Mouse (Mus musculus): Measurements from ENCODE around the gene Fgd3. TPM values are rescaled to one million over a fixed set of nuclear protein-coding genes. Genes with fewer than 3 reads are reported as not detected.
A peak's percentile ranks its signal among the peaks of the same experiment; 100 is the strongest.

The Fgd3 gene
- polyA plus RNA-seq, 1 experiment = 22.0 TPM

DNA sequence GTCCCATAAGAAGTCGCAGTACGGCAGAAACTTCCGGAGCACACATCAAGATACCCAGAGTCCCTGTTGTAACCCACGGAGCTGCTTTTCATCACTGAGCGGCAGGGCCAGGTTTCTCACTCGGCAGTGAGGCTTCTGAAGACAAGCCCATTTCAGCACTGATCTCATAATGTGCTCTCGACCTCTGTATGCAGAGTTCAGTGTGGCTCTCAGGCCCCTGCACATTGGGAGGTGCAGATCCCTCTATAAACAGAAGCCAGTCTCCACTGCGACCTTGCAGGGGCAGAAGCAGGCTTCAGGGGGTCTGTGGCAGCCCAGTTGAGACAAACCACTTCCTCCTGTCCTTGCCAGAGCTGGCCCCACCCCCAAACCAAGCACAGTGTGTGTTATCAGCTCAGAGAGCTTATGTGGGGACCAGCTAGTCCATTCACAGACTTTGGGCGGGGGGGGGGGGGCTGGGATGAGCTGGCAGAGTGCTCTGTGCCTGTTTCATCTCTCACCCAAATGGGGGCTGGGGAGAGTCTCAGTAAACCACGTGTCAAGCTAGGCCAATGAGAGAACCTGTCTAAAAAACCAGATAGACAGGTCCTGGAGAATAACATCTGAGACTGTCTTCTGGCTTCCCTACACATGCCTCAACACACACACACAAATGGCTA lies 12.7 kb downstream of the Fgd3 start:
- Histone ChIP-seq H3K36me3 (ENCODE audit: control insufficient read depth, insufficient read depth, low read length) (no peaks in the 10 kb centered on the region), H3K4me1 (ENCODE audit: control insufficient read depth, insufficient read depth, insufficient read length) (peaks cover 13% of the 10 kb centered on the region; the same call in 1 of the 2 replicates), H3K27ac (ENCODE audit: insufficient read depth, low read length) (peak overlapping the region; percentile 95), H3K4me3 (ENCODE audit: extremely low read depth, insufficient read depth, insufficient read length) (peak overlapping the region; percentile 76), H3K27me3 (ENCODE audit: control insufficient read depth, insufficient read depth, low read length) (no peaks in the 10 kb centered on the region)
- DNase-seq (ENCODE audit: low read depth in 1 of 2, low spot score in 2 of 2) = peak; percentile 51 to 81
- WGBS = 1% methylated on average over 10 of the region's 10 CpGs
- TF ChIP-seq POLR2A (IDR thresholded peaks at IDR 0.05; ENCODE audit: low read depth, low read length) (no peak), CTCF (IDR thresholded peaks at IDR 0.05; ENCODE audit: extremely low read depth, insufficient read depth, insufficient read length, insufficient replicate concordance) (no peak)

DNA sequence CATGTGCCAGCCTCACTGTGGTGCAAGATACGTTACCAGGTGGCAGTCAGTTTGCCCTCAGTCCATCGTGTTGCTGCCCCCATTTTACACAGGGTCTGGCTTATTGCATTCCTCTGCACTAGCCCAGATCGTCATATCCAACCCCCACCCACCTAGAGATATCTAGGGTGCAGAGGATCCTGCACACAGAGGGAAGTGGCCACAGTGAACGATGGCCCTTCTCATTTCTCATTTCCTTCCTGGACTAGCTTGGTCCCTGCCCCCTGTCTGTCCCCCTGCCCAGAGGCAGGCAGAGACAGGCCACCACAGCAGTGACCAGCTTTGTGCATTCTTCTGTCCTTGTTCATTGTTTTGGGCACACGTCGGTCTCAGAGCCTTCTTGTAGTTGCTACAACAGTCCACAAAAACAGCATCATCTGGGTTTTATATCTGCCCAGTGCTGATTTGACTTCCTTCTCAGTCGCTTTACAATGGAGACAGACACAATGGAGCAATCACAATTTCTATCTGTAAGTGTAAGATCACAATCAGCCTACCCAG lies 13.3 kb downstream of the Fgd3 start:
- peaks cover 13% of the 10 kb centered on the region; the same call in 1 of the 2 replicates for H3K4me1 ChIP-seq (ENCODE audit: control insufficient read depth, insufficient read depth, insufficient read length)
- no peak for TF ChIP-seq POLR2A (IDR thresholded peaks at IDR 0.05; ENCODE audit: low read depth, low read length)
- no peak for TF ChIP-seq CTCF (IDR thresholded peaks at IDR 0.05; ENCODE audit: extremely low read depth, insufficient read depth, insufficient read length, insufficient replicate concordance)
- H3K27ac ChIP-seq (ENCODE audit: insufficient read depth, low read length) = peak overlapping the region; percentile 95
- peak overlapping the region; percentile 76 for H3K4me3 ChIP-seq (ENCODE audit: extremely low read depth, insufficient read depth, insufficient read length)
- no peaks in the 10 kb centered on the region for H3K36me3 ChIP-seq (ENCODE audit: control insufficient read depth, insufficient read depth, low read length)
- no peak for DNase-seq (ENCODE audit: low read depth in 1 of 2, low spot score in 2 of 2)
- no peaks in the 10 kb centered on the region for H3K27me3 ChIP-seq (ENCODE audit: control insufficient read depth, insufficient read depth, low read length)
- WGBS = 10% methylated on average over 7 of the region's 7 CpGs

DNA sequence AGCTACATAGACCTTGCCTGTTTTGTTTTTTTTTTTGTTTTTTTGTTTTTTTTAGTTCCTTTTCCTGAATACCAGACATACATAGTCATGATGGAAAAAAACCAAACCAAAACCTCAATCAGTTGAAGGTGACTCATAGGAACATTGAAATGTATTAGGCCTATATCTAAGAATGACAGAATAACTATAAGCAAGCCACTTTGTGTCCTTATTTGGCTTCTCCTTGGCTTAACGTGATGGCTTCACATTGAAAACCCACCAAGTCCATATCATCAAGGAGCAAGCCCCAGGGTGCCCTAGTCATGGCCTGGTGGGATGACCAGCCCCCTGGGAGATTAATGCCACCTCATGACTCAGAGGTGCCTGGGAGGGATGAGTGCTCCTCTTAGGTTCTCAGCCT lies 19.3 kb downstream of the Fgd3 start:
- 64% methylated on average over 1 of the region's 1 CpGs for WGBS

DNA sequence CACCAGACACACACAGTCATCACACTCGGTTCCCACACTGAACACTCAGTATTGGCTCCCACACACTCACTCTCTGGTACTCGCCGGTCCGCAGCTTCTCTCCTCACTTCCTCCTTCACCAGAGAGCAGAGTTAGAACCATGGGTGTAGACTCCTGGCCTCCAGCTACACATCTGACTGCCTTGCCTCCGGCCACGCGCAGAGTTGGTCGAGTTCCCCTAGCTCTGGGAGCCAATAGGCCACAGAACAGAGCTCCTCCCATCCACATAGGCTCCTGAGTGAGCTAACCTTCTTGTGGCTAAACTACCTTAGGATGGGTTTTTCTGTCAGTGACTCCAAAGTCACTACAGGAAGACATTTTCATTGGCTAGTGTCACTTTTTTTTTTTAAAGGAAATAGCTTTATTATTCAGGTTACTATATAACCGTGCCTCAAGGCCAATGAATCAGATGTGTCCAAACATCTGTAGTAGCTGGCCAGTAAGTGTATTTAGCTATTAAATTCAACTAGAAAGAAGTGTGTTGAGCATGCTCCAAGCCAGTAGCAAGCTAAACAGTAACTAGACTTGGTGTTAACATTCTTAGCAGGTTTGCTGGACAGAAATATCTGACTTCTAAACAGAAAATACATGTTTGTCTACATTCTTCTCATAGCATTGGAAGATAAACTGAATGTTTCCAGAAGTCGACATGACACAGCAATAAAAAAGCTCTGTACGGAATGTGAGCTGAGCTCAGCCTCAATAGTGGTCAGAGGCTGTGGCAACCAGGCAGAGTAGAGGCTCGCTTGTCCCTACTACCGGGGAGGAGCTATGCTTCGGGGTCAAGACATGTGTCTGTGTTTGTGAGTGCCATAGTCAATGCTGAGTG lies 21.4 kb downstream of the Fgd3 start:
- peak; percentile 22 to 53 for DNase-seq (ENCODE audit: low read depth in 1 of 2, low spot score in 2 of 2)
- no peaks in the 10 kb centered on the region for H3K27me3 ChIP-seq (ENCODE audit: control insufficient read depth, insufficient read depth, low read length)
- no peak overlapping the region for H3K4me3 ChIP-seq (ENCODE audit: extremely low read depth, insufficient read depth, insufficient read length)
- H3K36me3 ChIP-seq (ENCODE audit: control insufficient read depth, insufficient read depth, low read length) = peaks cover 10% of the 10 kb centered on the region
- peak overlapping the region; percentile 50 for H3K27ac ChIP-seq (ENCODE audit: insufficient read depth, low read length)
- TF ChIP-seq CTCF (IDR thresholded peaks at IDR 0.05; ENCODE audit: extremely low read depth, insufficient read depth, insufficient read length, insufficient replicate concordance) (no peak), POLR2A (IDR thresholded peaks at IDR 0.05; ENCODE audit: low read depth, low read length) (no peak)
- H3K4me1 ChIP-seq (ENCODE audit: control insufficient read depth, insufficient read depth, insufficient read length) = peaks cover 15% of the 10 kb centered on the region; the same call in 1 of the 2 replicates
- 27% methylated on average over 14 of the region's 14 CpGs for WGBS

More for the DNA sequence above, 19.3 kb downstream of the Fgd3 start:
- no peak for DNase-seq (ENCODE audit: low read depth in 1 of 2, low spot score in 2 of 2)
- TF ChIP-seq CTCF (IDR thresholded peaks at IDR 0.05; ENCODE audit: extremely low read depth, insufficient read depth, insufficient read length, insufficient replicate concordance) (no peak), POLR2A (IDR thresholded peaks at IDR 0.05; ENCODE audit: low read depth, low read length) (no peak)
- Histone ChIP-seq H3K27me3 (ENCODE audit: control insufficient read depth, insufficient read depth, low read length) (no peaks in the 10 kb centered on the region), H3K4me1 (ENCODE audit: control insufficient read depth, insufficient read depth, insufficient read length) (peaks cover 15% of the 10 kb centered on the region; the same call in 1 of the 2 replicates), H3K27ac (ENCODE audit: insufficient read depth, low read length) (no peak overlapping the region), H3K4me3 (ENCODE audit: extremely low read depth, insufficient read depth, insufficient read length) (no peak overlapping the region), H3K36me3 (ENCODE audit: control insufficient read depth, insufficient read depth, low read length) (peaks cover 8% of the 10 kb centered on the region; the same call in 1 of the 2 replicates)

DNA sequence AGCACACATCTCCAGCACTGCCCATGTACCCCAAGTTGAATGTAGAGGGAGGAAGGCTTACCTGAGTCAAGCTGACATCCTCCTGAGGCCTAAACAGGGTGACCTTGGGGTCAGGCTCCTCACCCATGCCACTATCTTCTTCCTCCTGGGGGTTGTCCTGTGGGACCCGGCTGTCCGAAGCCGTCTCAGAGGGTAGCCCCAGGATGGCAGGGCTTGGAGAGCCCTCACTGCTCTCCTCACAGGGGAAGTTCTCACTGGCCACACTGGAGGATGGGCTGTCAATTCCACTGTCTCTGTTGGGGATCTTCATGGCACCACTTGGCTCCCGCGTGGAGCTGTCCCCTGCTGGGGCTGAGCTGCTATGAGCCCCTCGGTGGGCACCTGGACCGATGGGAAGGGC lies 23.8 kb downstream of the Fgd3 start:
- TF ChIP-seq CTCF (IDR thresholded peaks at IDR 0.05; ENCODE audit: extremely low read depth, insufficient read depth, insufficient read length, insufficient replicate concordance) (no peak), POLR2A (IDR thresholded peaks at IDR 0.05; ENCODE audit: low read depth, low read length) (no peak)
- 94% methylated on average over 7 of the region's 7 CpGs for WGBS
- peaks cover 13% of the 10 kb centered on the region for H3K36me3 ChIP-seq (ENCODE audit: control insufficient read depth, insufficient read depth, low read length)
- H3K4me1 ChIP-seq (ENCODE audit: control insufficient read depth, insufficient read depth, insufficient read length) = peaks cover 15% of the 10 kb centered on the region; the same call in 1 of the 2 replicates
- no peak overlapping the region for H3K4me3 ChIP-seq (ENCODE audit: extremely low read depth, insufficient read depth, insufficient read length)
- H3K27ac ChIP-seq (ENCODE audit: insufficient read depth, low read length) = no peak overlapping the region
- no peaks in the 10 kb centered on the region for H3K27me3 ChIP-seq (ENCODE audit: control insufficient read depth, insufficient read depth, low read length)
- no peak for DNase-seq (ENCODE audit: low read depth in 1 of 2, low spot score in 2 of 2)

DNA sequence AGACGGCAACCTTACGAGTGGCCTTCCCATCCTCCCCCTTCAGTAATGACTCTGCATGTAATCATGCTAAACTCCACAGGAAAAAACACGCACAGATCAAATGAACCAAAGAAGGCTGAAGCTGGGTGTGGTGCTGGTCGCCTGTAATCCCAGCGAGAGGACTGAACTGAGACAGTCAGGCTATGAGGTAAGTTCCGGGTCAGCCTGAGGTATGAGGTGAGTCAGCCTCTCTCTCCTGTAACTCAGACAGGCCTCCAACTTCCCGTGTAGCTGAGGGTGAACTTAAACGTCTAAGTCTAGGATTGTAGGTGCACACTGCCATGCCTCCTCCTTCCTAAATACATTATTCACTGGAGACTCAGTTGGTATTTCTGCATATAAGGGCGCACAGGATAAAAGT lies 26.0 kb downstream of the Fgd3 start:
- H3K27me3 ChIP-seq (ENCODE audit: control insufficient read depth, insufficient read depth, low read length) = no peaks in the 10 kb centered on the region
- H3K36me3 ChIP-seq (ENCODE audit: control insufficient read depth, insufficient read depth, low read length) = peaks cover 24% of the 10 kb centered on the region
- peaks cover 9% of the 10 kb centered on the region for H3K4me1 ChIP-seq (ENCODE audit: control insufficient read depth, insufficient read depth, insufficient read length)
- H3K4me3 ChIP-seq (ENCODE audit: extremely low read depth, insufficient read depth, insufficient read length) = no peak overlapping the region
- H3K27ac ChIP-seq (ENCODE audit: insufficient read depth, low read length) = no peak overlapping the region
- DNase-seq (ENCODE audit: low read depth in 1 of 2, low spot score in 2 of 2) = no peak
- WGBS = 66% methylated on average over 9 of the region's 9 CpGs
- TF ChIP-seq CTCF (IDR thresholded peaks at IDR 0.05; ENCODE audit: extremely low read depth, insufficient read depth, insufficient read length, insufficient replicate concordance) = no peak
- TF ChIP-seq POLR2A (IDR thresholded peaks at IDR 0.05; ENCODE audit: low read depth, low read length) = no peak

Measured in spleen, adult 2 months (tissue).